Mouse (Mus musculus): ENCODE measurements around the gene Iscu. TPM values are rescaled to one million over a fixed set of nuclear protein-coding genes. Genes with fewer than 3 reads are reported as not detected.
"Not testable (repeated sequence)": the region's sequence is repeated elsewhere in the genome, so short reads cannot be mapped to it uniquely, and the experiment has no call there.

Gene Iscu
- polyA plus RNA-seq, 1 experiment from 2014 or later, result 101 TPM

GRCm38 (mm10) chr5:113780082-113780752, 7.7 kb downstream of the Iscu start:
- Histone ChIP-seq H3K4me1 (ENCODE audit: control insufficient read depth, insufficient read depth, low read length) (no peaks in the 10 kb centered on the region), H3K4me3 (ENCODE audit: low read depth, low read length) (no peak overlapping the region), H3K27ac (ENCODE audit: low read depth, low read length) (no peak overlapping the region), H3K27me3 (ENCODE audit: control insufficient read depth, insufficient read depth, low read length) (no peaks in the 10 kb centered on the region), H3K9me3 (ENCODE audit: control insufficient read depth, low read length) (no peaks in the 10 kb centered on the region), H3K36me3 (ENCODE audit: control insufficient read depth, insufficient read depth, low read length) (peaks cover 7% of the 10 kb centered on the region; the same call in 1 of the 2 replicates), H3K4me2 (ENCODE audit: low read depth) (no peak overlapping the region), H3K9ac (ENCODE audit: low read length) (no peak overlapping the region)
- 94% methylated on average over 3 of the region's 3 CpGs for WGBS
- ATAC-seq (ENCODE audit: insufficient read depth, low FRiP score, low TSS enrichment) (no peak), DNase-seq (ENCODE audit: low spot score) (no peak)

- Histone ChIP-seq H3K4me1 (ENCODE audit: control insufficient read depth, insufficient read depth, low read length) (no peaks in the 10 kb centered on the region), H3K27ac (ENCODE audit: low read depth, low read length) (no peak overlapping the region), H3K4me2 (ENCODE audit: low read depth) (no peak overlapping the region), H3K9me3 (ENCODE audit: control insufficient read depth, low read length) (no peaks in the 10 kb centered on the region), H3K36me3 (ENCODE audit: control insufficient read depth, insufficient read depth, low read length) (peaks cover 7% of the 10 kb centered on the region; the same call in 1 of the 2 replicates), H3K27me3 (ENCODE audit: control insufficient read depth, insufficient read depth, low read length) (no peaks in the 10 kb centered on the region), H3K9ac (ENCODE audit: low read length) (no peak overlapping the region), H3K4me3 (ENCODE audit: low read depth, low read length) (no peak overlapping the region)
- 93% methylated on average over 5 of the region's 5 CpGs for WGBS
- DNase-seq (ENCODE audit: low spot score) (no peak), ATAC-seq (ENCODE audit: insufficient read depth, low FRiP score, low TSS enrichment) (no peak)
Observed at GRCm38 (mm10) chr5:113780763-113781162, 8.2 kb downstream of the Iscu start.

- Histone ChIP-seq H3K9ac (ENCODE audit: low read length) (no peak overlapping the region), H3K27ac (ENCODE audit: low read depth, low read length) (no peak overlapping the region), H3K36me3 (ENCODE audit: control insufficient read depth, insufficient read depth, low read length) (peaks cover 5% of the 10 kb centered on the region; the same call in 1 of the 2 replicates), H3K27me3 (ENCODE audit: control insufficient read depth, insufficient read depth, low read length) (no peaks in the 10 kb centered on the region), H3K9me3 (ENCODE audit: control insufficient read depth, low read length) (no peaks in the 10 kb centered on the region), H3K4me2 (ENCODE audit: low read depth) (no peak overlapping the region), H3K4me1 (ENCODE audit: control insufficient read depth, insufficient read depth, low read length) (no peaks in the 10 kb centered on the region), H3K4me3 (ENCODE audit: low read depth, low read length) (no peak overlapping the region)
- ATAC-seq (ENCODE audit: insufficient read depth, low FRiP score, low TSS enrichment), result no peak
- no peak for DNase-seq (ENCODE audit: low spot score)
- 83% methylated on average over 7 of the region's 7 CpGs for WGBS
Observed at GRCm38 (mm10) chr5:113781254-113781653, 8.7 kb downstream of the Iscu start.

- Histone ChIP-seq H3K36me3 (ENCODE audit: control insufficient read depth, insufficient read depth, low read length) (peaks cover 3% of the 10 kb centered on the region; the same call in 1 of the 2 replicates), H3K4me1 (ENCODE audit: control insufficient read depth, insufficient read depth, low read length) (no peaks in the 10 kb centered on the region), H3K4me3 (ENCODE audit: low read depth, low read length) (no peak overlapping the region), H3K4me2 (ENCODE audit: low read depth) (no peak overlapping the region), H3K9me3 (ENCODE audit: control insufficient read depth, low read length) (no peaks in the 10 kb centered on the region), H3K27ac (ENCODE audit: low read depth, low read length) (no peak overlapping the region), H3K27me3 (ENCODE audit: control insufficient read depth, insufficient read depth, low read length) (no peaks in the 10 kb centered on the region), H3K9ac (ENCODE audit: low read length) (no peak overlapping the region)
- no peak for ATAC-seq (ENCODE audit: insufficient read depth, low FRiP score, low TSS enrichment)
- 83% methylated on average over 7 of the region's 7 CpGs for WGBS
- DNase-seq (ENCODE audit: low spot score), result no peak
Observed at GRCm38 (mm10) chr5:113781875-113782274, 9.3 kb downstream of the Iscu start.

- no peak for DNase-seq (ENCODE audit: low spot score)
- Histone ChIP-seq H3K4me2 (ENCODE audit: low read depth) (no peak overlapping the region), H3K36me3 (ENCODE audit: control insufficient read depth, insufficient read depth, low read length) (no peaks in the 10 kb centered on the region), H3K9me3 (ENCODE audit: control insufficient read depth, low read length) (no peaks in the 10 kb centered on the region), H3K4me3 (ENCODE audit: low read depth, low read length) (no peak overlapping the region), H3K27ac (ENCODE audit: low read depth, low read length) (no peak overlapping the region), H3K27me3 (ENCODE audit: control insufficient read depth, insufficient read depth, low read length) (no peaks in the 10 kb centered on the region), H3K4me1 (ENCODE audit: control insufficient read depth, insufficient read depth, low read length) (no peaks in the 10 kb centered on the region), H3K9ac (ENCODE audit: low read length) (no peak overlapping the region)
- no peak for ATAC-seq (ENCODE audit: insufficient read depth, low FRiP score, low TSS enrichment)
- WGBS, result 88% methylated on average over 7 of the region's 7 CpGs
Observed at GRCm38 (mm10) chr5:113782624-113783023, 10.1 kb downstream of the Iscu start.

- H3K27ac ChIP-seq (ENCODE audit: low read depth, low read length), result peak overlapping the region; percentile 53; the same call in 1 of the 2 replicates
- H3K27me3 ChIP-seq (ENCODE audit: control insufficient read depth, insufficient read depth, low read length), result no peaks in the 10 kb centered on the region
- H3K36me3 ChIP-seq (ENCODE audit: control insufficient read depth, insufficient read depth, low read length), result no peaks in the 10 kb centered on the region
- ATAC-seq (ENCODE audit: insufficient read depth, low FRiP score, low TSS enrichment) (no peak), DNase-seq (ENCODE audit: low spot score) (peak; percentile 30)
- H3K9ac ChIP-seq (ENCODE audit: low read length), result no peak overlapping the region
- no peak overlapping the region for H3K4me3 ChIP-seq (ENCODE audit: low read depth, low read length)
- H3K9me3 ChIP-seq (ENCODE audit: control insufficient read depth, low read length), result no peaks in the 10 kb centered on the region
- H3K4me1 ChIP-seq (ENCODE audit: control insufficient read depth, insufficient read depth, low read length), result peaks cover 2% of the 10 kb centered on the region; the same call in 1 of the 2 replicates
- WGBS, result 20% methylated on average over 12 of the region's 12 CpGs
- H3K4me2 ChIP-seq (ENCODE audit: low read depth), result no peak overlapping the region
Observed at GRCm38 (mm10) chr5:113783581-113784001, 11.0 kb downstream of the Iscu start.

- not testable (repeated sequence) for H3K36me3 ChIP-seq (ENCODE audit: control insufficient read depth, insufficient read depth, low read length); H3K4me2 ChIP-seq (ENCODE audit: low read depth); H3K4me1 ChIP-seq (ENCODE audit: control insufficient read depth, insufficient read depth, low read length); ATAC-seq (ENCODE audit: insufficient read depth, low FRiP score, low TSS enrichment); H3K9me3 ChIP-seq (ENCODE audit: control insufficient read depth, low read length); H3K27me3 ChIP-seq (ENCODE audit: control insufficient read depth, insufficient read depth, low read length); H3K9ac ChIP-seq (ENCODE audit: low read length); H3K4me3 ChIP-seq (ENCODE audit: low read depth, low read length)
- 23% methylated on average over 3 of the region's 3 CpGs for WGBS
- peak; percentile 58 for DNase-seq (ENCODE audit: low spot score)
- 0 out of 2 replicates have a peak overlapping the region, but pooled peaks have one; percentile 53 for H3K27ac ChIP-seq (ENCODE audit: low read depth, low read length)
Observed at GRCm38 (mm10) chr5:113784104-113784503, 11.6 kb downstream of the Iscu start.

- no peaks in the 10 kb centered on the region for H3K36me3 ChIP-seq (ENCODE audit: control insufficient read depth, insufficient read depth, low read length)
- H3K27ac ChIP-seq (ENCODE audit: low read depth, low read length), result no peak overlapping the region
- no peak overlapping the region for H3K4me2 ChIP-seq (ENCODE audit: low read depth)
- no peaks in the 10 kb centered on the region for H3K9me3 ChIP-seq (ENCODE audit: control insufficient read depth, low read length)
- DNase-seq (ENCODE audit: low spot score) (no peak), ATAC-seq (ENCODE audit: insufficient read depth, low FRiP score, low TSS enrichment) (no peak)
- WGBS, result 80% methylated on average over 5 of the region's 5 CpGs
- no peak overlapping the region for H3K4me3 ChIP-seq (ENCODE audit: low read depth, low read length)
- H3K27me3 ChIP-seq (ENCODE audit: control insufficient read depth, insufficient read depth, low read length), result no peaks in the 10 kb centered on the region
- H3K4me1 ChIP-seq (ENCODE audit: control insufficient read depth, insufficient read depth, low read length), result peaks cover 7% of the 10 kb centered on the region; the same call in 1 of the 2 replicates
- no peak overlapping the region for H3K9ac ChIP-seq (ENCODE audit: low read length)
Observed at GRCm38 (mm10) chr5:113786985-113787384, 14.4 kb downstream of the Iscu start.

- WGBS, result 34% methylated on average over 6 of the region's 6 CpGs
Observed at GRCm38 (mm10) chr5:113788645-113789044, 16.1 kb downstream of the Iscu start.

More at GRCm38 (mm10) chr5:113788645-113789044, 16.1 kb downstream of the Iscu start:
- H3K9me3 ChIP-seq (ENCODE audit: control insufficient read depth, low read length), result no peaks in the 10 kb centered on the region
- no peak overlapping the region for H3K4me3 ChIP-seq (ENCODE audit: low read depth, low read length)
- H3K36me3 ChIP-seq (ENCODE audit: control insufficient read depth, insufficient read depth, low read length), result no peaks in the 10 kb centered on the region
- no peak overlapping the region for H3K9ac ChIP-seq (ENCODE audit: low read length)
- H3K27me3 ChIP-seq (ENCODE audit: control insufficient read depth, insufficient read depth, low read length), result no peaks in the 10 kb centered on the region
- peaks cover 7% of the 10 kb centered on the region; the same call in 1 of the 2 replicates for H3K4me1 ChIP-seq (ENCODE audit: control insufficient read depth, insufficient read depth, low read length)
- ATAC-seq (ENCODE audit: insufficient read depth, low FRiP score, low TSS enrichment) (no peak), DNase-seq (ENCODE audit: low spot score) (no peak)
- no peak overlapping the region for H3K4me2 ChIP-seq (ENCODE audit: low read depth)
- H3K27ac ChIP-seq (ENCODE audit: low read depth, low read length), result no peak overlapping the region

Measured in neural tube, embryonic 11.5 days (tissue).